Mouse (Mus musculus): ENCODE measurements around the gene Fam107b. TPM values are rescaled to one million over a fixed set of nuclear protein-coding genes. Genes with fewer than 3 reads are reported as not detected.
"Not testable (repeated sequence)": the region's sequence is repeated elsewhere in the genome, so short reads cannot be mapped to it uniquely, and the experiment has no call there.

Fam107b gene
- polyA plus RNA-seq, 2 experiments = 9.8 to 20.8 TPM

GRCm38 (mm10) chr2:3713682-3714361, 143.5 kb downstream of the Fam107b start:
- Histone ChIP-seq H3K9me3 (ENCODE audit: control insufficient read depth, low read length) (no peaks in the 10 kb centered on the region), H3K36me3 (replicated peaks; ENCODE audit: control insufficient read depth, insufficient read depth, low read depth) (no peaks in the 10 kb centered on the region), H3K27me3 (ENCODE audit: control insufficient read depth, insufficient read depth, low read length) (no peaks in the 10 kb centered on the region; the same call in 1 of the 2 replicates), H3K4me2 (ENCODE audit: low read depth) (peak overlapping the region; percentile 97), H3K4me3 (ENCODE audit: insufficient read depth in 1 of 2, low read depth in 2 of 2, low read length in 2 of 2) (peak overlapping the region; percentile 57 to 78), H3K4me1 (replicated peaks; ENCODE audit: control insufficient read depth in 2 of 2, insufficient read depth in 2 of 2, low read length in 1 of 2) (peaks cover 8 to 20% of the 10 kb centered on the region in 2 experiments; a peak in 3 of 4 replicates), H3K9ac (replicated peaks) (peak overlapping the region; percentile 84), H3K27ac (no peak overlapping the region)
- DNase-seq (ENCODE audit: low read depth in 3 of 3, low spot score in 3 of 3) (no peak), ATAC-seq (ENCODE audit: insufficient read depth) (peak; percentile 50)
- TF ChIP-seq EP300 (IDR thresholded peaks at IDR 0.05; ENCODE audit: low read depth) (no peak), CTCF (IDR thresholded peaks at IDR 0.05; ENCODE audit: low read depth) (no peak)
- 1% methylated on average over 30 of the region's 38 CpGs for WGBS (ENCODE audit: insufficient replicate concordance)

- no peaks in the 10 kb centered on the region for H3K9me3 ChIP-seq (ENCODE audit: control insufficient read depth, low read length)
- TF ChIP-seq CTCF (IDR thresholded peaks at IDR 0.05; ENCODE audit: low read depth) = no peak
- TF ChIP-seq EP300 (IDR thresholded peaks at IDR 0.05; ENCODE audit: low read depth) = no peak
- no peak for ATAC-seq (ENCODE audit: insufficient read depth)
- no peaks in the 10 kb centered on the region for H3K36me3 ChIP-seq (replicated peaks; ENCODE audit: control insufficient read depth, insufficient read depth, low read depth)
- peaks cover 6 to 17% of the 10 kb centered on the region in 2 experiments; a peak in 3 of 4 replicates for H3K4me1 ChIP-seq (replicated peaks; ENCODE audit: control insufficient read depth in 2 of 2, insufficient read depth in 2 of 2, low read length in 1 of 2)
- peak overlapping the region; percentile 84; the same call in 1 of the 2 replicates for H3K9ac ChIP-seq (replicated peaks)
- H3K27ac ChIP-seq = no peak overlapping the region
- H3K4me3 ChIP-seq (ENCODE audit: insufficient read depth in 1 of 2, low read depth in 2 of 2, low read length in 2 of 2) = peak overlapping the region; percentile 57 to 78
- 39% methylated on average over 1 of the region's 1 CpGs for WGBS (ENCODE audit: insufficient replicate concordance)
- H3K4me2 ChIP-seq (ENCODE audit: low read depth) = peak overlapping the region; percentile 97
- no peak for DNase-seq (ENCODE audit: low read depth in 3 of 3, low spot score in 3 of 3)
- H3K27me3 ChIP-seq (ENCODE audit: control insufficient read depth, insufficient read depth, low read length) = no peaks in the 10 kb centered on the region; the same call in 1 of the 2 replicates
Measured at GRCm38 (mm10) chr2:3714511-3714910, 144.2 kb downstream of the Fam107b start.

- DNase-seq (ENCODE audit: low read depth in 3 of 3, low spot score in 3 of 3) (no peak), ATAC-seq (ENCODE audit: insufficient read depth) (no peak)
- H3K4me3 ChIP-seq (ENCODE audit: insufficient read depth in 1 of 2, low read depth in 2 of 2, low read length in 2 of 2) = peak overlapping the region; percentile 18 to 19; a peak in 3 of 4 replicates
- H3K27me3 ChIP-seq (ENCODE audit: control insufficient read depth, insufficient read depth, low read length) = no peaks in the 10 kb centered on the region; the same call in 1 of the 2 replicates
- H3K27ac ChIP-seq = no peak overlapping the region
- TF ChIP-seq CTCF (IDR thresholded peaks at IDR 0.05; ENCODE audit: low read depth) = no peak
- no peak for TF ChIP-seq EP300 (IDR thresholded peaks at IDR 0.05; ENCODE audit: low read depth)
- no peaks in the 10 kb centered on the region for H3K9me3 ChIP-seq (ENCODE audit: control insufficient read depth, low read length)
- peak overlapping the region; percentile 26 for H3K4me2 ChIP-seq (ENCODE audit: low read depth)
- H3K36me3 ChIP-seq (replicated peaks; ENCODE audit: control insufficient read depth, insufficient read depth, low read depth) = no peaks in the 10 kb centered on the region
- H3K9ac ChIP-seq (replicated peaks) = no peak overlapping the region
- peaks cover 5 to 16% of the 10 kb centered on the region in 2 experiments; a peak in 3 of 4 replicates for H3K4me1 ChIP-seq (replicated peaks; ENCODE audit: control insufficient read depth in 2 of 2, insufficient read depth in 2 of 2, low read length in 1 of 2)
- 11% methylated on average over 3 of the region's 3 CpGs for WGBS (ENCODE audit: insufficient replicate concordance)
Measured at GRCm38 (mm10) chr2:3715424-3715823, 145.1 kb downstream of the Fam107b start.

GRCm38 (mm10) chr2:3717268-3717667, 147.0 kb downstream of the Fam107b start:
- DNase-seq (ENCODE audit: low read depth in 3 of 3, low spot score in 3 of 3) (no peak), ATAC-seq (ENCODE audit: insufficient read depth) (no peak)
- Histone ChIP-seq H3K36me3 (replicated peaks; ENCODE audit: control insufficient read depth, insufficient read depth, low read depth) (no peaks in the 10 kb centered on the region), H3K4me1 (replicated peaks; ENCODE audit: control insufficient read depth in 2 of 2, insufficient read depth in 2 of 2, low read length in 1 of 2) (peaks cover 5 to 16% of the 10 kb centered on the region in 2 experiments), H3K27me3 (ENCODE audit: control insufficient read depth, insufficient read depth, low read length) (no peaks in the 10 kb centered on the region; the same call in 1 of the 2 replicates), H3K9ac (replicated peaks) (no peak overlapping the region), H3K4me3 (ENCODE audit: insufficient read depth in 1 of 2, low read depth in 2 of 2, low read length in 2 of 2) (no peak overlapping the region), H3K9me3 (ENCODE audit: control insufficient read depth, low read length) (no peaks in the 10 kb centered on the region), H3K27ac (no peak overlapping the region), H3K4me2 (ENCODE audit: low read depth) (peak overlapping the region; percentile 3)
- 26% methylated on average over 5 of the region's 5 CpGs for WGBS (ENCODE audit: insufficient replicate concordance)
- TF ChIP-seq EP300 (IDR thresholded peaks at IDR 0.05; ENCODE audit: low read depth) (no peak), CTCF (IDR thresholded peaks at IDR 0.05; ENCODE audit: low read depth) (no peak)

GRCm38 (mm10) chr2:3717847-3718246, 147.6 kb downstream of the Fam107b start:
- no peak overlapping the region for H3K27ac ChIP-seq
- no peaks in the 10 kb centered on the region for H3K9me3 ChIP-seq (ENCODE audit: control insufficient read depth, low read length)
- ATAC-seq (ENCODE audit: insufficient read depth) (no peak), DNase-seq (ENCODE audit: low read depth in 3 of 3, low spot score in 3 of 3) (no peak)
- H3K36me3 ChIP-seq (replicated peaks; ENCODE audit: control insufficient read depth, insufficient read depth, low read depth) = no peaks in the 10 kb centered on the region
- H3K4me3 ChIP-seq (ENCODE audit: insufficient read depth in 1 of 2, low read depth in 2 of 2, low read length in 2 of 2) = no peak overlapping the region
- H3K4me2 ChIP-seq (ENCODE audit: low read depth) = no peak overlapping the region
- whole genome bisulfite sequencing (ENCODE audit: insufficient replicate concordance) = 32% methylated on average over 4 of the region's 4 CpGs
- no peak overlapping the region for H3K9ac ChIP-seq (replicated peaks)
- peaks cover 2 to 16% of the 10 kb centered on the region in 2 experiments for H3K4me1 ChIP-seq (replicated peaks; ENCODE audit: control insufficient read depth in 2 of 2, insufficient read depth in 2 of 2, low read length in 1 of 2)
- no peaks in the 10 kb centered on the region; the same call in 1 of the 2 replicates for H3K27me3 ChIP-seq (ENCODE audit: control insufficient read depth, insufficient read depth, low read length)
- TF ChIP-seq EP300 (IDR thresholded peaks at IDR 0.05; ENCODE audit: low read depth) (no peak), CTCF (IDR thresholded peaks at IDR 0.05; ENCODE audit: low read depth) (no peak)

- WGBS (ENCODE audit: insufficient replicate concordance) = 37% methylated on average over 5 of the region's 5 CpGs
Measured at GRCm38 (mm10) chr2:3719436-3720121, 149.3 kb downstream of the Fam107b start.

More at GRCm38 (mm10) chr2:3719436-3720121, 149.3 kb downstream of the Fam107b start:
- not testable (repeated sequence) for H3K9me3 ChIP-seq (ENCODE audit: control insufficient read depth, low read length); ATAC-seq (ENCODE audit: insufficient read depth); H3K4me2 ChIP-seq (ENCODE audit: low read depth); H3K9ac ChIP-seq (replicated peaks); H3K27me3 ChIP-seq (ENCODE audit: control insufficient read depth, insufficient read depth, low read length); DNase-seq (ENCODE audit: low read depth in 3 of 3, low spot score in 3 of 3); H3K4me3 ChIP-seq (ENCODE audit: insufficient read depth in 1 of 2, low read depth in 2 of 2, low read length in 2 of 2); H3K27ac ChIP-seq; H3K36me3 ChIP-seq (replicated peaks; ENCODE audit: control insufficient read depth, insufficient read depth, low read depth)
- H3K4me1 ChIP-seq (replicated peaks; ENCODE audit: control insufficient read depth in 2 of 2, insufficient read depth in 2 of 2, low read length in 1 of 2) = peaks cover 0 to 19% of the 10 kb centered on the region in 2 experiments; a peak in 3 of 4 replicates

All from liver, embryonic 14.5 days (tissue).